Mouse (Mus musculus): ENCODE measurements around the gene Pbx1.

- TF ChIP-seq CTCF (IDR thresholded peaks at IDR 0.05; ENCODE audit: insufficient read depth, low read depth, low read length) (no peak), POLR2A (IDR thresholded peaks at IDR 0.05; ENCODE audit: insufficient read depth, low read depth, low read length) (no peak)
Measured at GRCm38 (mm10) chr1:168299181-168299580, 132.9 kb downstream of the Pbx1 start.
